Mouse (Mus musculus) liver, adult (tissue): ENCODE data around the gene Cap1.

Experiments used
- GATA4 ChIP-seq: IDR thresholded peaks from 2 replicates; pipeline ENCODE4 v1.6.1; 2014; ENCODE audit warnings: mild to moderate bottlenecking, low read length; ENCODE audit not compliant: insufficient replicate concordance

Cap1 gene

GRCm38 (mm10) chr4:122829339-122829738 lies 56.5 kb downstream of the Cap1 start:
- TF ChIP-seq GATA4, result no peak

GRCm38 (mm10) chr4:122827651-122828050 lies 58.2 kb downstream of the Cap1 start:
- no peak for TF ChIP-seq GATA4

- no peak for TF ChIP-seq GATA4
Observed at GRCm38 (mm10) chr4:122816202-122816601, 69.7 kb downstream of the Cap1 start.

- TF ChIP-seq GATA4, result no peak
Observed at GRCm38 (mm10) chr4:122811824-122812223, 74.0 kb downstream of the Cap1 start.

- TF ChIP-seq GATA4, result no peak
Observed at GRCm38 (mm10) chr4:122811180-122811579, 74.7 kb downstream of the Cap1 start.
